Mouse (Mus musculus): ENCODE data around the gene Gypa. TPM values are rescaled to one million over a fixed set of nuclear protein-coding genes. Genes with fewer than 3 reads are reported as not detected.

Gene Gypa
- polyA plus RNA-seq, 1 experiment from 2014 or later = 18.5 TPM

GRCm38 (mm10) chr8:80501283-80501682 lies 7.7 kb downstream of the Gypa start:
- no peak overlapping the region for H3K9ac ChIP-seq (ENCODE audit: low read length)
- H3K27ac ChIP-seq (ENCODE audit: low read depth, low read length) = no peak overlapping the region
- H3K36me3 ChIP-seq (ENCODE audit: control insufficient read depth, insufficient read depth, low read length) = no peaks in the 10 kb centered on the region
- DNase-seq (ENCODE audit: low spot score, missing footprints) = no peak
- no peak overlapping the region for H3K4me3 ChIP-seq (ENCODE audit: low read depth, low read length)
- H3K27me3 ChIP-seq (ENCODE audit: control insufficient read depth, insufficient read depth, low read length) = no peaks in the 10 kb centered on the region
- H3K4me1 ChIP-seq (ENCODE audit: control insufficient read depth, insufficient read depth, low read length) = no peaks in the 10 kb centered on the region
- no peak for ATAC-seq (ENCODE audit: low FRiP score)
- H3K9me3 ChIP-seq (ENCODE audit: control insufficient read depth, low read length) = no peaks in the 10 kb centered on the region
- WGBS = 85% methylated on average over 6 of the region's 6 CpGs
- H3K4me2 ChIP-seq = no peak overlapping the region

- Histone ChIP-seq H3K4me3 (ENCODE audit: low read depth, low read length) (no peak overlapping the region), H3K9me3 (ENCODE audit: control insufficient read depth, low read length) (no peaks in the 10 kb centered on the region), H3K36me3 (ENCODE audit: control insufficient read depth, insufficient read depth, low read length) (no peaks in the 10 kb centered on the region), H3K27me3 (ENCODE audit: control insufficient read depth, insufficient read depth, low read length) (no peaks in the 10 kb centered on the region), H3K27ac (ENCODE audit: low read depth, low read length) (no peak overlapping the region), H3K9ac (ENCODE audit: low read length) (no peak overlapping the region), H3K4me2 (no peak overlapping the region), H3K4me1 (ENCODE audit: control insufficient read depth, insufficient read depth, low read length) (no peaks in the 10 kb centered on the region)
- DNase-seq (ENCODE audit: low spot score, missing footprints) (no peak), ATAC-seq (ENCODE audit: low FRiP score) (no peak)
- 84% methylated on average over 5 of the region's 5 CpGs for WGBS
These were observed 33.1 kb downstream of the Gypa start for GRCm38 (mm10) chr8:80526382-80527355.

- no peak overlapping the region for H3K4me2 ChIP-seq
- H3K4me1 ChIP-seq (ENCODE audit: control insufficient read depth, insufficient read depth, low read length) = no peaks in the 10 kb centered on the region
- no peak for ATAC-seq (ENCODE audit: low FRiP score)
- H3K9ac ChIP-seq (ENCODE audit: low read length) = no peak overlapping the region
- peaks cover 3% of the 10 kb centered on the region; the same call in 1 of the 2 replicates for H3K9me3 ChIP-seq (ENCODE audit: control insufficient read depth, low read length)
- no peaks in the 10 kb centered on the region for H3K36me3 ChIP-seq (ENCODE audit: control insufficient read depth, insufficient read depth, low read length)
- WGBS = 81% methylated on average over 3 of the region's 3 CpGs
- no peaks in the 10 kb centered on the region for H3K27me3 ChIP-seq (ENCODE audit: control insufficient read depth, insufficient read depth, low read length)
- no peak overlapping the region for H3K27ac ChIP-seq (ENCODE audit: low read depth, low read length)
- no peak for DNase-seq (ENCODE audit: low spot score, missing footprints)
- no peak overlapping the region for H3K4me3 ChIP-seq (ENCODE audit: low read depth, low read length)
These were observed 48.3 kb downstream of the Gypa start for GRCm38 (mm10) chr8:80541836-80542235.

- DNase-seq (ENCODE audit: low spot score, missing footprints) = no peak
- ATAC-seq (ENCODE audit: low FRiP score) = no peak
- H3K4me1 ChIP-seq (ENCODE audit: control insufficient read depth, insufficient read depth, low read length) = no peaks in the 10 kb centered on the region
These were observed 56.9 kb downstream of the Gypa start for GRCm38 (mm10) chr8:80550436-80550835.

GRCm38 (mm10) chr8:80551303-80551702 lies 57.7 kb downstream of the Gypa start:
- no peak overlapping the region for H3K27ac ChIP-seq (ENCODE audit: low read depth, low read length)
- 63% methylated on average over 3 of the region's 3 CpGs for WGBS
- no peak overlapping the region for H3K4me3 ChIP-seq (ENCODE audit: low read depth, low read length)
- no peaks in the 10 kb centered on the region for H3K9me3 ChIP-seq (ENCODE audit: control insufficient read depth, low read length)
- ATAC-seq (ENCODE audit: low FRiP score) (no peak), DNase-seq (ENCODE audit: low spot score, missing footprints) (no peak)
- H3K9ac ChIP-seq (ENCODE audit: low read length) = no peak overlapping the region
- H3K4me2 ChIP-seq = no peak overlapping the region
- no peaks in the 10 kb centered on the region for H3K36me3 ChIP-seq (ENCODE audit: control insufficient read depth, insufficient read depth, low read length)
- H3K27me3 ChIP-seq (ENCODE audit: control insufficient read depth, insufficient read depth, low read length) = no peaks in the 10 kb centered on the region
- H3K4me1 ChIP-seq (ENCODE audit: control insufficient read depth, insufficient read depth, low read length) = no peaks in the 10 kb centered on the region

More at GRCm38 (mm10) chr8:80550436-80550835, 56.9 kb downstream of the Gypa start:
- H3K36me3 ChIP-seq (ENCODE audit: control insufficient read depth, insufficient read depth, low read length) = no peaks in the 10 kb centered on the region
- no peak overlapping the region for H3K9ac ChIP-seq (ENCODE audit: low read length)
- H3K27me3 ChIP-seq (ENCODE audit: control insufficient read depth, insufficient read depth, low read length) = no peaks in the 10 kb centered on the region
- no peaks in the 10 kb centered on the region for H3K9me3 ChIP-seq (ENCODE audit: control insufficient read depth, low read length)
- no peak overlapping the region for H3K4me3 ChIP-seq (ENCODE audit: low read depth, low read length)
- H3K27ac ChIP-seq (ENCODE audit: low read depth, low read length) = no peak overlapping the region
- H3K4me2 ChIP-seq = no peak overlapping the region

GRCm38 (mm10) chr8:80554991-80555390 lies 61.4 kb downstream of the Gypa start:
- no peaks in the 10 kb centered on the region for H3K27me3 ChIP-seq (ENCODE audit: control insufficient read depth, insufficient read depth, low read length)
- no peaks in the 10 kb centered on the region for H3K4me1 ChIP-seq (ENCODE audit: control insufficient read depth, insufficient read depth, low read length)
- H3K36me3 ChIP-seq (ENCODE audit: control insufficient read depth, insufficient read depth, low read length) = no peaks in the 10 kb centered on the region
- no peak overlapping the region for H3K4me2 ChIP-seq
- H3K27ac ChIP-seq (ENCODE audit: low read depth, low read length) = no peak overlapping the region
- H3K9ac ChIP-seq (ENCODE audit: low read length) = no peak overlapping the region
- H3K9me3 ChIP-seq (ENCODE audit: control insufficient read depth, low read length) = no peaks in the 10 kb centered on the region
- DNase-seq (ENCODE audit: low spot score, missing footprints) (no peak), ATAC-seq (ENCODE audit: low FRiP score) (no peak)
- H3K4me3 ChIP-seq (ENCODE audit: low read depth, low read length) = no peak overlapping the region
- 86% methylated on average over 2 of the region's 2 CpGs for WGBS

Other genes with a start within 250 kb of the Gypa start
- gene Frem3, start 117.3 kb downstream of the Gypa start, polyA plus RNA-seq (2014; fragmentation: Nextera tagmentation; extraction: Ambion mirVana) = 0.01 TPM in 1 of 2 replicates, not detected in the other
- 182 TPM in 2 replicates for gene Smarca5, start 245.7 kb downstream of the Gypa start, polyA plus RNA-seq (2014; fragmentation: Nextera tagmentation; extraction: Ambion mirVana)